8 mouse cellular contexts compared by ENCODE assay signal in the genomic region with DNA sequence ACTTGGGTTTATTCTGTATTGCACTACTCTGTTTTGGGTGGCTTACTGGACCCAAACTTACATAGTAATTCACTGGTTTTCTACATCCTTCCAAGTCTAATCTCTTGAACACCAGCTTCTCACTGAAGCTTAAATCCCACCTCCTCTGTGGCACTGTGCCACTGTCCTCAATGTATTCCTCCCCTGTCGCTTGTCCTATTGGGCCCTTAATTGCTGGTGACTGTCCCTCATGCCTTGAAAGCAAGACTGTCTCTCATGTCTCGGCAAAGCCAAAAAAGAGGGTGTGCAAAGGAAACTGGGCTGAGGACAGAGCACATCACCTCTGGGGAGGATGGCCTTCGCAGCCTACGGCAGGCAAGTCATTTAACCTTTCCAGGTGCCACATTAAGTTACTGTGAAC. TPM values are rescaled to one million over a fixed set of nuclear protein-coding genes. Genes with fewer than 3 reads are reported as not detected.
DNase-seq lines count a peak whose midpoint lies in the region; ATAC-seq and TF ChIP-seq lines count a peak whose summit lies in the region.

No protein-coding gene starts in this region.

- peaks cover 28% of the 10 kb centered on the region for H3K36me3 ChIP-seq in kidney, postnatal 0 days (ENCODE audit: insufficient read depth, low read length)
- H3K36me3 ChIP-seq in intestine, embryonic 16.5 days (ENCODE audit: control insufficient read depth, insufficient read depth, low read length), result peaks cover 17% of the 10 kb centered on the region
- H3K36me3 ChIP-seq in neural tube, embryonic 11.5 days (ENCODE audit: control insufficient read depth, insufficient read depth, low read length), result peaks cover 13% of the 10 kb centered on the region

- no peaks in the 10 kb centered on the region for H3K9me3 ChIP-seq in kidney, postnatal 0 days (replicated peaks; ENCODE audit: low read length)
- no peaks in the 10 kb centered on the region for H3K9me3 ChIP-seq in intestine, embryonic 16.5 days (ENCODE audit: control insufficient read depth, low read length)
- H3K9me3 ChIP-seq in neural tube, embryonic 11.5 days (ENCODE audit: control insufficient read depth, low read length), result no peaks in the 10 kb centered on the region

- H3K9ac ChIP-seq in kidney, postnatal 0 days (ENCODE audit: low read depth, low read length), result peak overlapping the region; percentile 84
- peak overlapping the region; percentile 92 for H3K9ac ChIP-seq in intestine, embryonic 16.5 days (ENCODE audit: low read depth, low read length)
- peak overlapping the region; percentile 91 for H3K9ac ChIP-seq in neural tube, embryonic 11.5 days (ENCODE audit: low read length)

- no peak for ATAC-seq in kidney, postnatal 0 days (replicated peaks; ENCODE audit: low FRiP score, low read depth)
- ATAC-seq in intestine, embryonic 16.5 days, result no peak
- ATAC-seq in neural tube, embryonic 11.5 days (ENCODE audit: insufficient read depth, low FRiP score, low TSS enrichment), result no peak

- DNase-seq in kidney, postnatal 0 days (ENCODE audit: low spot score), result no peak
- no peak for DNase-seq in kidney, postnatal 4 days
- DNase-seq in neural tube, embryonic 11.5 days (ENCODE audit: low spot score), result no peak
- no peak for DNase-seq in right cerebral cortex, postnatal 10 days (ENCODE audit: low spot score in 2 of 2)
- no peak for DNase-seq in gastrocnemius, adult 8-10 months (ENCODE audit: low spot score in 2 of 2)
- DNase-seq in thymus, postnatal 14 days, result no peak

- H3K27ac ChIP-seq in kidney, postnatal 0 days, result no peak overlapping the region
- no peak overlapping the region for H3K27ac ChIP-seq in brown adipose tissue, adult 24 weeks (replicated peaks; ENCODE audit: low read depth, low read length)
- H3K27ac ChIP-seq in intestine, embryonic 16.5 days (ENCODE audit: low read length), result no peak overlapping the region; the same call in 1 of the 2 replicates
- no peak overlapping the region for H3K27ac ChIP-seq in neural tube, embryonic 11.5 days (ENCODE audit: low read depth, low read length)

- no peaks in the 10 kb centered on the region for H3K27me3 ChIP-seq in kidney, postnatal 0 days (ENCODE audit: insufficient read depth, low read length)
- H3K27me3 ChIP-seq in intestine, embryonic 16.5 days (replicated peaks; ENCODE audit: control insufficient read depth, insufficient read depth, low read length), result no peaks in the 10 kb centered on the region
- no peaks in the 10 kb centered on the region for H3K27me3 ChIP-seq in neural tube, embryonic 11.5 days (ENCODE audit: control insufficient read depth, insufficient read depth, low read length)

- peak overlapping the region; percentile 88 for H3K4me3 ChIP-seq in kidney, postnatal 0 days (replicated peaks; ENCODE audit: low read depth, low read length)
- peak overlapping the region; percentile 94; the same call in 1 of the 2 replicates for H3K4me3 ChIP-seq in brown adipose tissue, adult 24 weeks (ENCODE audit: insufficient read depth, low read depth, low read length)
- peak overlapping the region; percentile 95 for H3K4me3 ChIP-seq in intestine, embryonic 16.5 days (ENCODE audit: low read length)
- peak overlapping the region; percentile 96 for H3K4me3 ChIP-seq in neural tube, embryonic 11.5 days (ENCODE audit: low read depth, low read length)

- TF ChIP-seq CTCF in kidney, postnatal 0 days (IDR thresholded peaks at IDR 0.05; ENCODE audit: low read depth), result no peak

- H3K4me2 ChIP-seq in kidney, postnatal 0 days (ENCODE audit: low read length), result peak overlapping the region; percentile 59
- H3K4me2 ChIP-seq in intestine, embryonic 16.5 days (ENCODE audit: low read depth, low read length), result peak overlapping the region; percentile 68
- peak overlapping the region; percentile 81 for H3K4me2 ChIP-seq in neural tube, embryonic 11.5 days (ENCODE audit: low read depth)

- H3K4me1 ChIP-seq in kidney, postnatal 0 days (replicated peaks; ENCODE audit: insufficient read depth, low read length), result peaks cover 5% of the 10 kb centered on the region
- H3K4me1 ChIP-seq in brown adipose tissue, adult 24 weeks (ENCODE audit: control insufficient read depth, insufficient read depth, insufficient read length, low read length), result peaks cover 4% of the 10 kb centered on the region; the same call in 1 of the 2 replicates
- H3K4me1 ChIP-seq in intestine, embryonic 16.5 days (ENCODE audit: control insufficient read depth, insufficient read depth, low read length), result peaks cover 6% of the 10 kb centered on the region; the same call in 1 of the 2 replicates
- H3K4me1 ChIP-seq in neural tube, embryonic 11.5 days (ENCODE audit: control insufficient read depth, insufficient read depth, low read length), result peaks cover 4% of the 10 kb centered on the region

- WGBS in kidney, postnatal 0 days, result 18% methylated on average over 4 of the region's 4 CpGs
- WGBS in intestine, embryonic 16.5 days, result 20% methylated on average over 4 of the region's 4 CpGs
- WGBS in neural tube, embryonic 11.5 days, result 28% methylated on average over 4 of the region's 4 CpGs

RNA-seq across cellular contexts. Expression of a gene that starts 1.0 kb away (rescaled TPM):
- 41.0 and 46.7 TPM in 2 replicates for polyA plus RNA-seq in kidney, postnatal 0 days (2015; fragmentation: Nextera tagmentation; extraction: Ambion mirVana)
- polyA plus RNA-seq in brown adipose tissue, adult 24 weeks (2012; ENCODE audit: insufficient read depth, insufficient read length, missing spikeins), result 19.5 and 20.4 TPM in 2 replicates
- polyA plus RNA-seq in intestine, embryonic 16.5 days (2015; fragmentation: Nextera tagmentation; extraction: Ambion mirVana), result 48.0 and 51.5 TPM in 2 replicates
- 69.0 and 77.3 TPM in 2 replicates for polyA plus RNA-seq in neural tube, embryonic 11.5 days (2014; fragmentation: Nextera tagmentation; extraction: Ambion mirVana)
- total RNA-seq in gastrocnemius, adult 8-10 months (2022), result 10 to 100 TPM; 12.5 to 19.0 (median 16.5) TPM

RNA-seq across cellular contexts. Expression of a gene that starts 23.0 kb away (rescaled TPM):
- 21.8 and 23.5 TPM in 2 replicates for polyA plus RNA-seq in kidney, postnatal 0 days (2015; fragmentation: Nextera tagmentation; extraction: Ambion mirVana)
- 17.0 and 21.7 TPM in 2 replicates for polyA plus RNA-seq in brown adipose tissue, adult 24 weeks (2012; ENCODE audit: insufficient read depth, insufficient read length, missing spikeins)
- polyA plus RNA-seq in intestine, embryonic 16.5 days (2015; fragmentation: Nextera tagmentation; extraction: Ambion mirVana), result 14.5 and 15.5 TPM in 2 replicates
- polyA plus RNA-seq in neural tube, embryonic 11.5 days (2014; fragmentation: Nextera tagmentation; extraction: Ambion mirVana), result 24.9 and 26.3 TPM in 2 replicates
- total RNA-seq in gastrocnemius, adult 8-10 months (2022), result 1 to 10 TPM; 6.0 to 7.3 (median 6.5) TPM
